Mouse (Mus musculus) liver, postnatal 0 days (tissue): Measurements from ENCODE around the gene Efl1.

Experiments
- CTCF ChIP-seq: sonication (generic); IDR thresholded peaks from 2 replicates; pipeline ENCODE4 v1.5.1; 2016; ENCODE audit warnings: antibody characterized with exemption, low read depth
- EP300 ChIP-seq: IDR thresholded peaks from 2 replicates; pipeline ENCODE4 v1.6.1; 2016; ENCODE audit warnings: antibody characterized with exemption, low read depth, mild to moderate bottlenecking

- TF ChIP-seq CTCF, result 0 out of 2 replicates have a peak, but pooled peaks have one; percentile 8
- TF ChIP-seq EP300, result no peak
Measured at GRCm38 (mm10) chr7:82648353-82649080, at the start of gene Efl1, which contains the start of gene Saxo2.
